Mouse (Mus musculus) ovary, postnatal 14 days (tissue): ENCODE data around the gene Pip4k2b.
"Not testable (repeated sequence)": the region's sequence is repeated elsewhere in the genome, so short reads cannot be mapped to it uniquely, and the experiment has no call there.

Experiments
- DNase-seq: peaks from one replicate; pipeline ENCODE4 v3.0.0; 2022; ENCODE audit warnings: low spot score

The Pip4k2b gene

DNA sequence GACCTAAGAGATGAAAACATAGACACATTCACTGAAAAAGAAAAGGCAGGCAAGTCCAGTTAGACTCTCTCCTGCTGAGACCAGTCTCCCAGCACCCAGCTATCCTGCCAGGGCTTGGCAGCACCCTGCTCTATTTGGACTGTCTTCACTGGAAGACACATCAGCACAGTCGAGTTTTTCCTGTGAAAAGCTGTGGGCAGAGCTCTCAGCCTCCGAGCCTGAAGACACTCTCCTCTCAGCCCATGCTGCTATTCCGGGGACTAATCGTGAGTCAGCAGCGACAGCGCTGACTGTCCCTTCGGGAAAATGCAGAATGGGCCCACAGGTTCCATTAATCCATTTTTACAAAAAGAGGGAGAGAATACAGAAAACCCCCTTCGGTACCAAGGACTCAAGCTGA, 8.8 kb upstream of the Pip4k2b start:
- DNase-seq: no peak

DNA sequence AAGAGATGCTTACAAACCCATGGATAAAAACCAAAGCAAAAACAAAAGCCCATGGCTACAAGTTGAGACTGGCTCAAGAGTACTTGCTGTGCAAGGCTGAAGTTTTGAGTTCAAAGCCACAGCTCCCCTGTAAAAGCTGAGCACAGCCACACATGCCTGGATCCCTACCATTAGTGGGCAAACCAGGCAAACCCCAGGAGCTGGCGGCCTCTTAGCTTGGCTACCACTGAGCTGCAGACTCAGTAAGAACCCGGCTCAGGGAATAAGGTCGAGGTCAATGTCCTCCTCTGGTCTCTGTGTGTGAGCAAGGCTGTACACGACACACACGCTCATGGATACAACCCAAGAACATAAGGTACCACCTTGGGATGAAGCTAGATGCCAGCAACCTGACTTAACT, 4.0 kb upstream of the Pip4k2b start:
- no peak for DNase-seq

DNA sequence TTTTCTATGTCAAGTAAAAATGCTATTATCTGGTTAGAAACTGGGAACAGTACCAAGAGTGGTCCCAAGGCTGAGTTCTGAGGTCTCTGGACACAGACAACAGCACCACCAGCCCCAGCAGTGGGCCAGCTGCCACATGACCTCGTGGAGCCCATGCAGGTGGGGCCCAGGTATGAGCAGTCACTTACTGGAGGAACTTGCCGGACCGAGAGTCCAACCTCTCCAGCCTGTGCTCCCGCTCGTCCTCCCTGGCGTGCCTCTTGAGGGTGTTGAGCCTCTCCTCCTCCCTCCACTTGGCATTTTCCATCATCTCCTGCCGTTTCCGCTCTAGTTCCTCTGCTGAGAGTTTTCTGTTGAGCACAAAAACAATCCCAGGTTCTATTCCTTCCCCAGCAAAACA, 3.3 kb upstream of the Pip4k2b start:
- DNase-seq: no peak

DNA sequence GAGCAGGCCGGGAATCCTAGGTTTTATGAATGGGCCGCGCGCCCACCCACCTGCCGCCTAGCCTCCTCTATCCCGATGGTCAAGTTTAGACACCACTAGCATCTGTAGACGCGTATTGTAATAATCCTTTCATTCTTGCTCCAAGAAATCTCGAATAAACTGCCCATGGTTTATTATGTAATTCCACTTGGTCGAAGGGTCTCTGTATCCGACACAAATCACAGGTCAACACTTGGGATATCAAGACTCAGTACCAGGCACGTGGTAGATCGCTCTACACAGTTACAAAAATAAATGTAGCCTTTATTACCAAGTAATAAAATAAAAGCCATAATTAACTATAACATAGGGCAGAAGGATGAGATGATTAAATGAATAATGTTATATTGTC, 822 bp upstream of the Pip4k2b start:
- no peak for DNase-seq

DNA sequence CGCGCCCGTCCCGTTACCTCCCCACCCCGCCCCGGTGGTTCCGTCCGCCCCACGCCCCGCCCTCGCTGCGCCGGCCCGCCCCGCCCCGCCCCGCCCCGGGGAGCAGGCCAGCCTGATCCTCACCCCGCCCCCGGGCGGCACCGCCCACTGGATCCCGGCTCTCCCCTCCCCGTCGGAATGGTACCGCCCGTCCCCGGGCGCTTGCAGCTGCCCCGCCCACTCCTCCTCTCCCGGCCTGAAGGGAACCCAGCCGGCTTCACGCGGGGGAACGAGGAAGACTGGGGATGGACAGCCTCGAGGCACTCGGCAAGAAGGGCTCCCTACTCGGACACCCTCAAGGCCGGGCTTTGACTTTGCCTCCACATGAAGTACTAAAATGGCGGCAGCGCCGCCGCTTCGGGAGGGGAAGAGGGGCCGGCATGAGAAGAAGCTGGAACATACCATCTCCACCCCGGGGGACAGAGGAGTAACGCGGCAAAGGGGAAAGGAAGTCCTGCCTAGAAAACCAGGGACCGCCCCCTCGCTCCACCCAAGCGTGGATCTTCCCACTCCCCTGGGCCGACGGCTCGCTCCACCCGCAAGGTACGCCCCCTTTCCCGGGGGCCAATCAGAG, 320 bp upstream of the Pip4k2b start:
- peak; percentile 96 for DNase-seq

DNA sequence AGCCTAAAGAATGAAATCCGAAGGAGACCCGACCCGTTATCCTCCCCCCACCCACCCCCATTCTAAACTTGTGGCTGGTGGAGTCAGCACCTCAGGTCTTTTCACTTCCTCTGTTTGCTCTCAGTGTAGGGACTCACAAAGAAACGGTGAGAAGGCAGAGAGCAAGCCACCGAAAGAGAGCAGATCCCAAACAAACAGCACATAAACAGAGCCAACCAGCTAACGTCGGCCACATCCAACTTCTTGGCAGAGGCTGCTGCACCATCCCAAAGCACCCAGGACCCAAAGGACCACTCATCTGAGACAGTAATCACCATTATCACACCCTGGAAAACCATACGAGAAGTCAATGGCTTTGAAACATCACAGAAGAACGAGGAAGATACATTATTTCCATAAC, 1.1 kb downstream of the Pip4k2b start:
- no peak for DNase-seq

DNA sequence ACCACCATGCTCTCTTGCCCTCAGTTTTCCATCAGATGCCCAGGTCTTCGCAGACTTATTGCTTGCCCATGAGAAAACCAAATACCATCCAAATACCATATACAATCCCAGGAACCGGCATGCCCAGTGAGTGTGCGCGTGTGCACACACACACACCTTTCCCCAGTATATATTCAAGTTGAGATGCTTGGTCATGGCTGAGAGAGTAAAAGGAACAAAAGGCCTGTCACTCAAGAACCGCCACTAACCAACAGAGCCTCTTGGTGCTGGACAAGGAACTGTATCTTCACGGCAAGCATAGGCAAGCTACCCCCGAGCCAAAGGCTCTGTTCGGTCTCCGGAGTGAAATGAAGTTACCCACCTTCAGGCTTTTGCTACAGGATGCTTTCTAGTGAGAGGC, 1.9 kb downstream of the Pip4k2b start:
- DNase-seq: no peak

DNA sequence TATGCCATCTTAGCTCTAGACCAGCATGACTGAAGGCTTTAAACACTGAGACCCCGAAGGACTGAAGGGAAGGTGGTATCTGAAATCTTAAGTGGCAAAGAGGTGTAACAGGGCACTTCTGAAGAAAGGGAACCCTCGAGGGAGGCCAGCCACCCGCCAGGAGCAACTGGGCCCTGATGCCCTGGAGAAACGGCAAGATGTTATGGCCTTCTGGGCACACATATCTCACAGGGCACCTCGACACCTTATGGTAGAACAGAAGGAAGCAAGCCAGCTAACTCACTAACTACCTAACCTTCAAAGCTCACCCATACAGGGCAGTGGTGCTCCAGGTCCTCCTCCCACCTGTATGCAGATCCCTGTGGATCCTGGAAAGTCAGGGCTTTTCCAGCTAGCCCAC, 2.3 kb downstream of the Pip4k2b start:
- DNase-seq: no peak

DNA sequence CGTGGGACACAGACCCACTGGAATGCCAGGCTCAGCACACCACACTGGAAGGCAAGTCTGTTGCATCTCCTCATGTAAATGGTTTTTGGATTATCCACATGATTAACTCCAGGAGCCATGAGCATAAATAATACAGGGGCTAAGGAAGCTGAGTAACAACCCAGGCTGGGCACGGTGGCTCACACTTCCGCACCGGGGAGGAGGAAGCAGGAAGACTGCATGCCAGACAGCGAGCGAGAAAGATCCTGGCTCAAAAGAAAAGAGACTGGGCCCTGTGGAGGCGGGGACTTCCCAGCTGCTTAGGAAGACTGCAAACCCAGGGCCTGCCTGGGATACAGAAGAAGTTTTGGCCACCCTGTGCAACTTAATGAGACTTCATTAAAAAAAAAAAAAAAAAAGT, 4.3 kb downstream of the Pip4k2b start:
- DNase-seq: no peak

DNA sequence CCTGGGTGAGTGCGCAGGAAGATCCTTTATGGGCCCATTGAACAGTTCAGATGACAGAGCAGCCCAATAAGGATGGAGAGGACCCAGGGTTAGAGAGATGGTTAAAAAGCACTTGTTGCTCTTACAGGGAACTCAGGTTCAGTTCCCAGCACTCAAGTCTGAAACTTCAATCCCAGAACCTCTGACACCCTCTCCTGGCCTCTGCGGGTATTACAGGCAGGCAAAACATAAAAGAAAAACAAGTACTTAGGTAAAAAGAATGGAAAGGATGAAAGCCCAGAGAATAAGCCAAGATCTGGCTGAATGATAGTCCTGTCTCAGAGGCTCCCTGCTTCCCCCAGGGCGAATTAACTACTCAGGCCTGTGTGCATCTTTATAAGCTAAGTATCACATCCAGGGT, 5.3 kb downstream of the Pip4k2b start:
- no peak for DNase-seq

DNA sequence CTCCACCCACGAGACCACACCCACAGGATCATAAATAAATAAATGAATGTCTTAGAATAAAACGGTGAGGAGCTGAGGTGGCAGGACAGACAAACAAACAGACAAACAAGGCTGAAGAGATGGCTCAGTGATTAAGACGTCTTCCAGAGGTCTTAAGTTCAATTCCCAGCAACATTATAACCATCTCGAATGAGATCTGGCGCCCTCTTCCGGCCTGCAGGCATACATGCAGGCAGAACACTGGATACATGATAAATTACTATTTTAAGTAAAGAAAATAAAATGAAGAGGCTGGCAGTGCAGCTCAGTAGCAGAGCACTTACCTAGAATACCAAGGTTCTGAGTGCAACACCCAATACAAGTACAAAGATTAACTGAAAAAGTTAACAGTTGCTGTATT, 5.8 kb downstream of the Pip4k2b start:
- no peak for DNase-seq

DNA sequence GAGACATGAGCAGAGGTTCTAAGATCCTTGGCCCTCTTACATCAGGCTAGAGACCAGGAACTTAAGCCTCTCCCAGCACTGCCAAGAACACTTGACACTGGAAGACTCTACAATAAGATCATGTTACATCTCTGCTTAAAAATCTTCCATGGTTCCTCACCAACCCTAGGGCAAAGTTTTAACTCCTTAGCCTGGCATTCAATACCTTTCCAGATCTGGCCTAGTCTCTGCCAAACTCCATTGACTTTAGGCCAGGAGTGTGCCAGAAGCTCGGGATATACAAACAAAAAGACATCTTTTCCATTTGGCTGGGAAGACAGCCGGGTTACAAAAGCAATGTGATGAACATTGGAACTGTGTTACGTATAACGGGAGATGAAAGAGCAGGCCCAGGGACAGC, 6.9 kb downstream of the Pip4k2b start:
- DNase-seq: no peak

DNA sequence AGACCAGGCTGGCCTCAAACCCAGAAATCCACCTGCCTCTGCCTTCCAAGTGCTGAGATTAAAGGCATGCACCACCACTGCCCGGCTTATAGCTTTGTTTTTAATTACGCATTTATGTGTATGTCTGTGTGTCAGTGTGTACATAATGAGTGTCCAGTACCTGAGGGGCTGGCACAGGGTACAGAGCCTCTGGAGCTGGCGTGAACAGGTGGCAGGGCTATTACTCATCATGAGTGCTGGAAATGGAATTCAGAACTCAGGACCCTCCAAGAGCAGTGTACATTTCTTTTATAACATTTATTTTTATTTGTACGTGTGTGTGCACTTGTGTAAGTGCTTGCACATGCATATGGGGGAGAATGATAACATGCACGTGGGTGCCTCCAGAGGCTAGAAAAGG, 7.9 kb downstream of the Pip4k2b start:
- no peak for DNase-seq

DNA sequence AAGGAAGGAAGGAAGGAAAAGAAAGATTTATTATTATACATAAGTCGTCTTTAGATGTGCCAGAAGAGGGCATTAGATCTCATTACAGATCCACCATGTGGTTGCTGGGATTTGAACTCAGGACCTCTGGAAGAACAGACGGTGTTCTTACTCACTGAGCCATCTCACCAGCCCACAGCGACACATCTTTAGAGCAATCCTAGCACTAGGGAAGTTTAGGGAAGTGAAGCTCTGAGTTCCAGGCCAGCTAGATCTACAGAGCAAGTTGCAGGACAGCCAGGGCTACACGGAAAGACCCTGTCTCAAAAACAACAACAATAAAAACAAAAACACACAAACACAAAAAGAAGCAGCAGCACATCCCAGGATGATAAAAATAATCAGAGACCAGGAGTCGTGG, 9.7 kb downstream of the Pip4k2b start:
- not testable (repeated sequence) for DNase-seq

DNA sequence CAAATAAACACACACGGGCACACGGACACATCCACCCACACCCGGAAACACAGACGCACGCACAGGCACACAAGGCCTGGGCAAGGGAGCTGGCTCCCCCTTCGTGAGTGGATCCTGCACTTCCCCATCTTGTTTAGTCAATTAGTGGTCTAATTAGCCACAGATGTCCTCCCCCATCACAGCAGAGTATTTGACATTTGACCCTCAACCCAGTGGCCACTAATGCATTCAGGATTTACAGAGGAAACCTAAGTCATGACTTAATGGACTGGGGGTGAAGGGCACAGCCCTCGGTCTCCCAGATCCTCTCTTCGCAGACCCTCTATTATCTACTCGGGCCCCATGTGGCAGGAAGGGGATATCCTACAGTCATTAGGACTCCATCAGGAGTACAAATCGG, 10.8 kb downstream of the Pip4k2b start:
- DNase-seq: no peak

DNA sequence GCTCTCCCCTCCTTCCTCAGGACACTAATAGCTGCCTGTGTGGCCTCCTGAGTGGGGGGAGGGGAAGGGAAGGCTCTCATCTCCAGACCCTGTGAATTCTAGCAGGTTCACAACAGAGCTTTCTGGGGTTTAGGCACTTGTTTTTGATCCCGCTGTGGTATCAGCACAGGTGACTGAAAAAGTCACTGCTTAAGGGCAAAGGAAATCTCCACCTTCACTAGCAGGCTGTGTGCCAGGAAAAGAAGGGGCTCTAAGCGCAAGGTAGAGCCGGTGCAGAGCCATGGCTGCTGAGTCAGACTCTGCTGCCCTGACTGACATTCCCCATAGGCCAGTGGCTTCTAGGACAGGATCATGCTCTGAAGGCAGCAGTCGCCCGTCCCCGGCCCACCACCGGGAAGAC, 15.8 kb downstream of the Pip4k2b start:
- DNase-seq: no peak

DNA sequence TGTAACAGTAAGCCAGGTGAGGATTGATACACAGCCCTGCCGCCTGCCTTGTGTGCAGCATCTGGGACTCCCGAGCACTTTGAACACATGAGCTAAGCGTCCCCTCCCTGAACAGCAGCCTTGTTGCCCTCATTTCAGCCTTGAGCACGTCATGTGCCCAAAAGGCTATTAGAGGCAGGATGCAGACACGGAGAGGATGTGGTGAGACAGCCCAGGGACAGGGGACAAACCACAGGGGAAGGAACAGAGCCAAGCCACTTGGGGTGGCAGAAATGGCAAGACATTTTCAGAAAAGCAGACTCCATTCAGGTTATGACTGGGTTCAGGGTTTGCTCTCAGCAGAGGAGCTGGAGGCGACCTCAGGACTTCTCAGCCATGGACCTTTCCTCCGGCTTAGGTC, 16.2 kb downstream of the Pip4k2b start:
- DNase-seq: no peak

DNA sequence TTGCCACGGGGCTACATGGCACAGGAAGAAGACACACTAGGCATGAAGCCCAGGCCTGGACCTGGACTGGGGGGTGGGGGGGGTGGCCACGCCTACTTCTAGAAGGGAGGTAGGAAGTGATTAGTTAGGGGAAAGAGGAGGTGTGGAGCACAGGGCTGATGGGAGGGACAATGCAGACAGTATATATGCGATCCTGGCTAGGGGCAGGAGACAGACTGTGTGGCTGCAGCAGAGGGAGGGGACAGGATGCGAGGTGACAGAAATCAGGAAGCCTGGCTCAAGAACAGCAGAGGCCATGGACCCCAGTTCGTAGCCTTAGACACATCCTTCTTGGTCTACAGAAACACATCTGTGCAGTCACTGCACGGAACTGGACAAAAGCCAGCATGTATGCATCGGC, 20.8 kb downstream of the Pip4k2b start:
- DNase-seq: no peak

DNA sequence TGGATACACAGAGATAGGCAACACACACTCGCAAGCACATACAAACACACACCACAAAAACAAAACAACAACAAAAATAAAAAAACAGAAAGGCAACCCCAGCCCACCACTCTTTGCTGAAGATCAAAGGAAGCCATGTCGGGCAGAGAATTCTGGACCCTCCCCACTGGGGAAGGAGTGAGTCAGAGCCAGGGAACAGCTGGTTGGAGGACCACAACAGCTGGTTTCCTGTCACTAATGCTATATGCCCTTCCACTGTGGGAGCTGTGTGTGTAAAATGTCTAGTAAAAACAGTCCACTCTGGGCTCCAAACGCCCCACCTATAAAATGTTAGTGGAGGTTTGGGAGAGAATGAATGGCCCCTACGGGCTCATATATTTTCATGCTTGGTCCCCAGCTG, 23.2 kb downstream of the Pip4k2b start:
- no peak for DNase-seq

DNA sequence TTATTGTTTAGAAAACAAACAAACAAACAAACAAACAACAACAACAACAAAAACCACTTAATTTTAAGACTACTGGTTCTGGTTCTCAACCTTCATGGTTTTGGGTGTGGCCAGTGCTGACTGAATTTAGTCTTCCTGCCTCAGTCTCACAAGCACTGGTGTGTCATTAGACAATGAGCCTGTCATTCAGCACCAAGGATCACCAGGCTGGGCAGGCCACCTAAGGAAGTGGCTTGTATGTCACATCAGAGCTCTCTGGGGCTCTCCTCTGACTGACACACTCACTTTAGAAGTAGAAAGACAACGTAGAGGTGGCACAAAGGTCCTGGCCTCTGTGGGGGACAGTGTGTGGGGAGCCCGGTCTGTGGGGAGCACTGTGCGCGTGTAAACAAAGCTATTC, 25.5 kb downstream of the Pip4k2b start:
- DNase-seq: no peak

DNA sequence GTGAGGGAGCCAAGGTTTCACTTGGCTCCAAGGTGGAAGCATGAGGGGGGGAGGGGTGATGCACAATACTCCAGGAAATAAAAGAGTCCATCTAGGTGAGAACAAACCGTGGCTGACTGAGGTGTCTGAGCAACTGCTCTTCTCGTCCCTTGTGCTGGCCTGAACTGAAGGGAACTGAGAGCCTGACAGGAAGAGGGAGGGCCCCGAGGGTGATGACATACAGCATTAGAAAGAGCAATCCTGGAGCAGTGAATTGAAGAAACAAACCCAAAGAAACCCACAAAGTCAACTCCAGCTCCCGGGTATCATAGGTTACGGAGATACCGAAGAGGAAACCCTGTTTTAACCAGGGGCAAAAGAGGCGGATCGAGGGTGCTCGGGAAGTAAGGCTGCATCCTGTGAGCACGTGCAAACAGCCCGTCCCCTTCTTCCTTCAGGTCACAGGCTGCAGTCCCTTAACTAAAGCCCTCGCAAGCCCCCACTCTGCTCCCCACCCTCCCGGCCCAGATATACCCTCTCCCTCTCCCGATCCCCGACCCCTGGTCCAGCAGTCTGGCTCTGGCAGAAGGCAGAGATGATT, 26.1 kb downstream of the Pip4k2b start:
- no peak for DNase-seq

DNA sequence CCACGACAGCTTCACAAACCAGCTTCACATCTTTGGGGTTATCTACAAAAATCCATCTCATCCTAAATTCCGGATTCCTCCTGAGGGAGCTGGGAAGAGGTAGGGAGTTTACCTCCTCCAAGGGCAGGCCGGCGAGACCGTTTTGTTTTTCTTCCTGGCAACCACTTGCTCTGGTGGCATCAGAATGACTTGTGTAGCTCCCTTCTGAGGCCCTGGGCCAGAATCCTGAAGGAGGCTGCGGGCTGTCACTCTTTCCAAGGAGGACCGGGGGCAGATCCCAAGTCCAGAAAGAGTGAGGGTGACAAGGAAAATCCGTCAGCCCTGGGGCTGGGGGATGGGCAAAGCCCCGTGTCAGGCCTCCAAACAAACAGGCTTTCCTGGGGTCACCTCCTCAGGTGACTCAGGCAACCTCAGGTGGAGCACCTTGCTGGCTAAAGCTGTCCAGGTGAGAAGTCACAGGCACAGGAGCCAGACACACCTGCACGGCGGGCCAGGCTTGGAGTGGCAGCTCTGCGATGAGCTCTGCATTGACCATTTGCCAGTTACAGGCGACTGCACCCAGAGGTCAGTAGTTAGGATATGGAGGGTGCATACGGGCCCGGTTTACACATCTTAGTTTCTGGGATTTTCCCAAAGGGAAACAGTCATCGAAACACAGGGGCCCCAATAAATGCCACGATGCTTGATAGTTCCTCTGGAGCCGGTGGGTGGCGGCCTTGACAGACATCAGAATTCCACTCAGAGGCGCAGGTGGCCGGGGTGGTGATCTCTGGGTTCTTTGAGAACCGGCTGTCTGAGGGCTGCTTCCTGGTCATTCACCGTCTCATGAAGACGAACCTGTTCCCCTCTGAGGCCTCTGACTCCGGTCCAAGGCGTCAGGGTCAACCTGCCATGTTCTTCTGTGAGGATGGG, 26.9 kb downstream of the Pip4k2b start:
- no peak for DNase-seq

DNA sequence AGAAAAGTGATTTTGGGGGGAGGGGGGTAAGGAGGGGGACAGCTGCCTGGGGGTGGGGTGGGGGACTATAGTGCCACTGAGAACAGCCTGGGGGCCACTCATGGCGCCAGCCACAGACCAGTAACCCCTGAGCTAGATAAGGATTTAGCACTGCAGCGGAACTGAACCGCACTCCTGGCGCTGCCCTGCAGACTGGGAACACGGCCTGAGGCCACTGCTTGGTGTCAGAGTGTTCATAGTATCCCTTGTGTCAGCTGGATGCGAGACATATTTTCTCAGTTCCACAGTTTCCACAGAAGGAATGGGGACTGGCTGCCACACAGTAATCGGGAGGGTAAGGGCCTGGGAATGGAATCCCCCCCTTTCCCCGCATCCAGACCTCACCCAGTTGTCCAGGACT, 28.5 kb downstream of the Pip4k2b start:
- no peak for DNase-seq
